23 mouse cellular contexts compared by ENCODE assay signal in genomic region chr17:87357506-87357905, GRCm38 (mm10).
DNase-seq lines count a peak whose midpoint lies in the region; ATAC-seq and TF ChIP-seq lines count a peak whose summit lies in the region.
"Had no signal": no experiment of that assay in that cellular context is flagged by ENCODE, and none has a peak within 500 bp of the region (broad histone marks: within the 10 kb centered on the region; RNA-seq: fewer than 3 reads in every experiment).

No protein-coding gene starts in this region.

- no peak for DNase-seq in heart, adult 8-10 months (ENCODE audit: low spot score)
- no peak for DNase-seq in spleen, postnatal 4 days (ENCODE audit: low spot score in 2 of 2)
- DNase-seq: adrenal gland, adult 8-10 months; adrenal gland, postnatal 14 days; adrenal gland, postnatal 36 days; B cell, adult 2 months; cerebellum, adult 11-12 months; cerebellum, adult 2 months; cerebellum, adult 9-10 months; cerebellum, postnatal 10 days; cerebellum, postnatal 25 days had no signal

- H3K4me3 ChIP-seq in heart, embryonic 14.5 days (ENCODE audit: control insufficient read depth in 1 of 2, insufficient read depth in 1 of 2, low read depth in 1 of 2, low read length in 2 of 2) = no peak overlapping the region
- no peak overlapping the region for H3K4me3 ChIP-seq in intestine, postnatal 0 days (ENCODE audit: low read depth, low read length)
- no peak overlapping the region for H3K4me3 ChIP-seq in kidney, embryonic 16.5 days (ENCODE audit: low read length)
- H3K4me3 ChIP-seq: embryonic facial prominence, embryonic 10.5 days; embryonic facial prominence, embryonic 12.5 days; forebrain, embryonic 13.5 days had no signal

- 0 out of 2 replicates have a peak, but pooled peaks have one; percentile 4 for ATAC-seq in heart, embryonic 14.5 days (ENCODE audit: insufficient number of reproducible peaks, insufficient read depth, low FRiP score, low read depth)
- ATAC-seq in intestine, postnatal 0 days = peak; percentile 71
- no peak for ATAC-seq in kidney, embryonic 16.5 days (ENCODE audit: low FRiP score, low TSS enrichment)
- ATAC-seq: activated CD4-positive, CD25-positive, alpha-beta regulatory T cell, adult 4 months; CD4-positive, CD25-positive, alpha-beta regulatory T cell, adult 4 months; forebrain, embryonic 13.5 days; forebrain, embryonic 16.5 days; Patski had no signal

- no peak overlapping the region for H3K27ac ChIP-seq in heart, embryonic 14.5 days (replicated peaks in 1 of 2; ENCODE audit: control insufficient read depth in 1 of 2, insufficient read depth in 1 of 2, low read depth in 2 of 2, low read length in 2 of 2)
- peak overlapping the region; percentile 23; the same call in 1 of the 2 replicates for H3K27ac ChIP-seq in intestine, postnatal 0 days (ENCODE audit: low read depth, low read length)
- no peak overlapping the region for H3K27ac ChIP-seq in kidney, embryonic 16.5 days (ENCODE audit: low read length)
- H3K27ac ChIP-seq: embryonic facial prominence, embryonic 10.5 days; embryonic facial prominence, embryonic 12.5 days; forebrain, embryonic 13.5 days had no signal

- H3K4me1 ChIP-seq in heart, embryonic 14.5 days (ENCODE audit: control insufficient read depth in 2 of 2, insufficient read depth in 2 of 2, low read length in 2 of 2) = peaks cover 9 to 10% of the 10 kb centered on the region in 2 experiments
- H3K4me1 ChIP-seq in intestine, postnatal 0 days (replicated peaks; ENCODE audit: control insufficient read depth, insufficient read depth, low read length) = 0 out of 2 replicates have a peak, but pooled peaks cover 6% of the 10 kb centered on the region
- peaks cover 6% of the 10 kb centered on the region for H3K4me1 ChIP-seq in kidney, embryonic 16.5 days (ENCODE audit: insufficient read depth, low read length)

- H3K4me2 ChIP-seq in heart, embryonic 14.5 days (ENCODE audit: low read length) = no peak overlapping the region
- H3K4me2 ChIP-seq in intestine, postnatal 0 days (replicated peaks; ENCODE audit: low read depth) = no peak overlapping the region
- no peak overlapping the region for H3K4me2 ChIP-seq in kidney, embryonic 16.5 days (replicated peaks; ENCODE audit: low read depth, low read length)
- H3K4me2 ChIP-seq: embryonic facial prominence, embryonic 12.5 days; forebrain, embryonic 13.5 days had no signal

- no peaks in the 10 kb centered on the region for H3K36me3 ChIP-seq in heart, embryonic 14.5 days (ENCODE audit: control insufficient read depth, insufficient read depth, low read length)
- H3K36me3 ChIP-seq in intestine, postnatal 0 days (ENCODE audit: control insufficient read depth, insufficient read depth) = peaks cover 40% of the 10 kb centered on the region
- no peaks in the 10 kb centered on the region for H3K36me3 ChIP-seq in kidney, embryonic 16.5 days (ENCODE audit: insufficient read depth, low read length)
- H3K36me3 ChIP-seq: embryonic facial prominence, embryonic 10.5 days; embryonic facial prominence, embryonic 12.5 days had no signal

- WGBS in heart, embryonic 14.5 days = 82% methylated on average over 9 of the region's 9 CpGs
- 53% methylated on average over 9 of the region's 9 CpGs for WGBS in intestine, postnatal 0 days
- WGBS in kidney, embryonic 16.5 days = 78% methylated on average over 9 of the region's 9 CpGs

- no peak for TF ChIP-seq CTCF in intestine, postnatal 0 days (IDR thresholded peaks at IDR 0.05; ENCODE audit: low read depth)

- H3K9me3 ChIP-seq in heart, embryonic 14.5 days (ENCODE audit: control insufficient read depth, low read length) = no peaks in the 10 kb centered on the region
- H3K9me3 ChIP-seq in intestine, postnatal 0 days (ENCODE audit: control insufficient read depth) = no peaks in the 10 kb centered on the region
- H3K9me3 ChIP-seq in kidney, embryonic 16.5 days (ENCODE audit: low read length) = no peaks in the 10 kb centered on the region
- H3K9me3 ChIP-seq: embryonic facial prominence, embryonic 10.5 days; embryonic facial prominence, embryonic 12.5 days; forebrain, embryonic 13.5 days; G1E had no signal

- no peak overlapping the region for H3K9ac ChIP-seq in heart, embryonic 14.5 days (ENCODE audit: low read length)
- no peak overlapping the region for H3K9ac ChIP-seq in intestine, postnatal 0 days (ENCODE audit: low read depth, low read length)
- H3K9ac ChIP-seq in kidney, embryonic 16.5 days (replicated peaks; ENCODE audit: low read length) = no peak overlapping the region
- H3K9ac ChIP-seq: embryonic facial prominence, embryonic 12.5 days; forebrain, embryonic 13.5 days had no signal

- H3K27me3 ChIP-seq in heart, embryonic 14.5 days (ENCODE audit: control insufficient read depth, insufficient read depth, low read length) = no peaks in the 10 kb centered on the region
- H3K27me3 ChIP-seq in intestine, postnatal 0 days (replicated peaks; ENCODE audit: control insufficient read depth, insufficient read depth, low read length) = no peaks in the 10 kb centered on the region
- no peaks in the 10 kb centered on the region for H3K27me3 ChIP-seq in kidney, embryonic 16.5 days (ENCODE audit: insufficient read depth, low read length)
- H3K27me3 ChIP-seq: CH12.LX; embryonic facial prominence, embryonic 12.5 days; forebrain, embryonic 13.5 days; Patski had no signal
